Mouse (Mus musculus): ENCODE measurements around the gene Rhof.
A peak's percentile ranks its signal among the peaks of the same experiment; 100 is the strongest.

Gene Rhof

GRCm38 (mm10) chr5:123132308-123133071 is at the start of gene Rhof:
TSS of gene Rhof (minus strand) at chr5:123132692.
- peak; percentile 78 to 83 for DNase-seq (ENCODE audit: low spot score in 2 of 2)

DNA sequence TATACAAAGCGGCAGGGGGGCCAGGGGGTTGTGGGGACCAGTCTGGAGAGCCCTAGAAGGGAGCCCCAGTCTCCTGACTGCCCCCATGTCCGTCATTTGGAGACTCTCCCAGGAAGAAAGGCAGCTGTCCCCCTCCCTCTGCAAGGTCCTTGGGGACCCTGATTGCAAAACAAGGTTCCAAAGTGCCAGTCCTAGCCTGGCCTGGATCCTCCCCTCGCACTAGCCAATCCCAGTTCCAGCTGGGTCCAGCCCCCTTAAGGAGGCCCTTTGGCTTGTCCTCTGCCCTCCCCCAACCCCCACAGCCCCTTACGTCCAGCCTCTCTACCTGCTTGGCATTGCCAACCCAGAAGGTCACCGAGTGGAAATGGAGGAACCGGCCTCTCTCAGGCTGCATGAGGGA is 49.0 kb upstream of the Rhof start:
- DNase-seq (ENCODE audit: low spot score in 2 of 2): no peak

DNA sequence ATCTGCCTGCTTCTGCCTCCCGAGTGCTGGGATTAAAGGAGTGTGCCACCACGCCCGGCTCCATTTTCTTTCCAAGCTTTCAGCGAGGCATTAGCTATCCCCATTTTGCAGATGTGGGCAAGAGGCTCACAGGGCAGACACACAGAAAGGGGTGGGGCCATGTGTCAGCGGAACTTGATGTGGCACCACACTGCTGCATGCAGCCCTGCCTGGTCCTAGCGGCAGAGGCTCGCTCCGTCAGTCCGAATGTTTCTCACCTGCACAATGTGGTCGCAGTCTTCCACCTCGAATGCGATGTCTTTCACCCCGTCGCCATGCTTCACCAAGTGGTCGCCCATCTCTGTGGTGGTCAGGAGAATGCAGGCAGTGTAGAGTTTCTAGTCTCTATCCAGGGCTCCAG is 47.9 kb upstream of the Rhof start:
- DNase-seq (ENCODE audit: low spot score in 2 of 2): no peak

GRCm38 (mm10) chr5:123178792-123179191 is 46.3 kb upstream of the Rhof start:
- DNase-seq (ENCODE audit: low spot score in 2 of 2): no peak

- peak; percentile 69 to 81 for DNase-seq (ENCODE audit: low spot score in 2 of 2)
These were observed 39.3 kb upstream of the Rhof start for GRCm38 (mm10) chr5:123171646-123172350.

GRCm38 (mm10) chr5:123170365-123170764 is 37.9 kb upstream of the Rhof start:
- DNase-seq (ENCODE audit: low spot score in 2 of 2): no peak

DNA sequence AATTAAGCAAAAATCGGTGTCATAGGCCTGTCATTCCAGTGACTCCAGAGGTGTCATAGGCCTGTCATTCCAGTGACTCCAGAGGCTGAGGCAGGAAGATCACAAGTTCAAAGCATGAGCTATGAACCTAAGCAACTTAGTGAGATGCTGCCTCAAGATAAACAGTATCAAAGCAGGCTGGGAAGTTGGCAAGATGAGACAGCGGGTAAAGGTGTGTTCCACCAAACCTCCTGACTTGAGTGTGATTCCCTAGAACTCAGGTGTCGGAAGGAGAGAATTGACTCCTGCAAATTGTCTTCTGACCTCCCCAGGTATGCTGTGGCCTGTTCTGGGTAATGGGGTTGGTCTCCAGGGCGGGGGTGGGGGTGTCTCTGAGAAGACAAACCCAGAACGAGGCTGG is 36.8 kb upstream of the Rhof start, which contains the start of gene Psmd9:
Psmd9 (plus strand) TSS at position 130 of the 400 bp plus-strand sequence.
- DNase-seq (ENCODE audit: low spot score in 2 of 2): no peak

GRCm38 (mm10) chr5:123167591-123167990 is 35.1 kb upstream of the Rhof start:
- no peak for DNase-seq (ENCODE audit: low spot score in 2 of 2)

DNA sequence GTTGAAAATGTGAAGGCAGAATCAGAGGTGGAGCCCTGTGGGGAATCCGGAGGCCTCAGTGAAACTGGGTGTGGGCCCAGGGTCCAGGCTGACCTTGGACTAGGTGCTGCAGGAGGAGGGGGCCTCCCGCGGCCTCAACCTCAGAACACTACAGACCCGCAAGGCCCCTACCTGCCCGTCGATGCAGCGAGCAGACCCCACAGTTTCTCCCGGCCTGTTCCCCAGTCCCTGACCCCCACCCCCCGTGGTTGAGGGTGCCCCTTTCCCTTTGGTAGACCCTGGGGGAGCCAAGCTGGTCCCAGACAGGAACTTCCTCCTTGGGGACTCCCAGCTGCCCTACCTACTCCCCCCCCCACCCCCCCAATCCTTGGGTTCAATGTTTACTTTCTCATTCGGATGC is 33.9 kb upstream of the Rhof start:
- no peak for DNase-seq (ENCODE audit: low spot score in 2 of 2)

DNA sequence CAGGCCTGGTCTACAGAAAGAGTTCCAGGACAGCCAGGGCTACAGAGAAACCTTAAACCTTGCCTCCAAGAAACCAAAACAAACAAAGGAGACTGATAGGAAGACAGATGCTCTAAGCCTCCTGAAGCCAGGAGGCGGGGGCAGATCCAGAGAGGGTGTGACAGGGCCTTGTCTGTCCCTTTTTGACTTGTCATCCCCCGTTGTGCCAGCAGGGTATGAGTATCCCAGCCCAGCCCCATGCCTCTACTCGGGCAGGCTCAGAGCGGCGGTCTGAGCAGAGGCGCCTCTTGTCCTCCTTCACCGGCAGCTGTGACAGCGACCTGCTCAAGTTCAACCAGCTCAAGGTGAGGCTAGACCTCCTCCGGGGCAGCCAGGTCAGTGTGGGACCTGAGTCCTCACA is 30.4 kb upstream of the Rhof start:
- no peak for DNase-seq (ENCODE audit: low spot score in 2 of 2)

DNA sequence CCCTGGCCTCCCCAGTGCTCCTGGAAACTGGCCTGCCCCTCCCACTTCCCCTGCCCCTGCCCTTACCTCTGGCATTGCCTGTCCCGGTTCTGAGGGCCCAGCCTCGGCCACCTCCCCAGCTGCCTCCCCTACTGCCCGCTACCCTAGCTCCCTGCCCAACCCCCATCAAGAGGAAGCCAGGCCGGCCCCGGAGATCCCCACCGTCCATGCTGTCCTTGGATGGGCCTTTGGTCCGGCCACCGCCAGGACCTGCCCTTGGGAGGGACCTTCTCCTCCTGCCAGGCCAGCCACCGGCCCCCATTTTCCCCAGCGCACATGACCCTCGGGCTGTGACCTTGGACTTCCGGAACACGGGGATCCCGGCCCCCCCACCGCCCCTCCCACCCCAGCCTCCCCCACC is 27.8 kb upstream of the Rhof start:
- no peak for DNase-seq (ENCODE audit: low spot score in 2 of 2)

DNA sequence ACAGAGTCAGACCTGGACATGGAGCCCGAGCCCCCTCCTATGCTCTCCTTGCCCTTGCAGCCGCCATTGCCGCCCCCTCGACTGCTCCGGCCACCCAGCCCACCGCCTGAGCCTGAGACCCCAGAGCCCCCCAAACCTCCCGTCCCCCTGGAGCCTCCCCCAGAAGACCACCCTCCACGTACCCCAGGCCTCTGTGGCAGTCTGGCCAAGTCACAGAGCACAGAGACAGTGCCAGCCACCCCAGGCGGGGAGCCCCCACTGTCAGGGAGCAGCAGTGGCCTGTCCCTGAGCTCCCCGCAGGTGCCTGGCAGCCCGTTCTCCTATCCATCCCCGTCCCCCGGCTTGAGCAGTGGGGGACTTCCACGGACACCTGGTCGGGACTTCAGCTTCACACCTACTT is 27.4 kb upstream of the Rhof start:
- DNase-seq (ENCODE audit: low spot score in 2 of 2): no peak

DNA sequence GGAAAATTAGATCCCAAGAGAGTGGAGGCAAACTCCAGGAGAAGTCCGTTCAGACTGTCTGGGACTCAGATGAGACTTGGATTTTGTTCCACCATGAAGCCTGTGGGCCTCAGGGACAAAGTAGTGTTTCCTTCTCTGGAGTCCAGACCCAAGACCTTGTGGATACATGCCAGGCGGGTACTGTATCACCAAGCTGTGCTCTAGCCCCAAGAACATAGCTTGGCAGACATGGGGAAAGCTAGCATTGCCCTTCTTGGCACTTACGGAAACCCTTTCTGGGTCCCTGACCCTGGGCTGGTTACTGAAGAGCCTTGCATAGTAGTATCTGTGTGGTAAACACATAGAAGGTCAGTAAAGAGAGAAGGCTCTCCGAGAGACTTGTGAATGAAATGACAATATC is 27.0 kb upstream of the Rhof start:
- no peak for DNase-seq (ENCODE audit: low spot score in 2 of 2)

DNA sequence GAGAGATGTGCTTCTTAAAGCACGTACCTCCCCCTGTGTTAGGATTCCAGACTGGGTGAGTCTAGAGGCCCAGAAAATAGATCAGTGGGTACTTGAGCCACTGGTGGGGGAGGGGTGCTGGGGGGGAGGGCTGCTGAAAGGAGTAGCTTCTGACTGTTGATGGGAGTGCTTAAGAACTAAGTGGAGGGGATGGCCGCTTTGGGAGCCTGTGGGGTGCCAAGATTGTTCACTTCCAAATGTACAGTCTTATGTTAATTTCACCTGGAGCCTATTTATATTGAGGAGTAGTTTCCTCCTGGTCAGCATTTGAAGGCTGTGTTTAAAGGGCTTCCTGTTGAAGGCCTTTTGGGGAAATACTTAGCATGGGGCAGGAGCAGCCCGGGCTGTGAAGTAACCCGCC is 25.5 kb upstream of the Rhof start:
- DNase-seq (ENCODE audit: low spot score in 2 of 2): no peak

DNA sequence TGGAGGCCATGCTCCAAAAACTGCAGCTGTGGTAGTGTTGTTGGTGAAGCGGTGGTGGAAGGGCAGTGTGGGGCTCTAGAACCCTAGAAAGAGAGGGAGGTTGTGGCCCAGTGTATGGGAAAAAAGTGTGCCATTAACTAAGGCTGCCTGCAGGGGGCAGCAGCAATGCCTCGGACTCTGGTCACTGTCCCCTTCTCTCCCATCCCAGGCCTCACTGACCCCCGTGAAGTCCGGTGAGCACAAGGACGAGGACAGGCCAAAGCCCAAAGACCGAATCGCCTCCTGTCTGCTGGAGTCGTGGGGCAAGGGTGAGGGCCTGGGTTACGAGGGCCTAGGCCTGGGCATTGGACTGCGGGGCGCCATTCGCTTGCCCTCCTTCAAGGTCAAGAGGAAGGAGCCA is 24.3 kb upstream of the Rhof start:
- no peak for DNase-seq (ENCODE audit: low spot score in 2 of 2)

- peak in 1 of 2 experiments; percentile 50 for DNase-seq (ENCODE audit: low spot score in 2 of 2)
These were observed 22.9 kb upstream of the Rhof start for GRCm38 (mm10) chr5:123155425-123155824.

DNA sequence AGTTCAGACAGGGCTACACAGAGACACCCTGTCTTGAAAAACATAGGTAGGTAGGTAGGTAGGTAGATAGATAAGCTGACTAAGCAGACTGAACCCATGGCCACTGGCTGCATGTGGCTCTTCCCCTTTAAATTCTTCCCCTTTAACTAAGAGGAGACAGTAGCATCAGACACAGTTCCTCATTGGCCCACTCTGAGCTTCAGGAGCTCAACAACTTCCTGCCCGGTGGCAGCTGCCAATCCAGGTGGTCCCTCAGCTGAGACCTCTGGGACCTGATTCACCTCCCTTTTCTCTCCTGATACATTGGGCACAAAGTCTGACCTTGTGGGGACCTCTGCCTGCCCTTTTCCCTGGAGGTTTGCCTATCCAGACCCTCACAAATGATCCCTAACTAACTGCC is 20.4 kb upstream of the Rhof start:
- DNase-seq (ENCODE audit: low spot score in 2 of 2): no peak

DNA sequence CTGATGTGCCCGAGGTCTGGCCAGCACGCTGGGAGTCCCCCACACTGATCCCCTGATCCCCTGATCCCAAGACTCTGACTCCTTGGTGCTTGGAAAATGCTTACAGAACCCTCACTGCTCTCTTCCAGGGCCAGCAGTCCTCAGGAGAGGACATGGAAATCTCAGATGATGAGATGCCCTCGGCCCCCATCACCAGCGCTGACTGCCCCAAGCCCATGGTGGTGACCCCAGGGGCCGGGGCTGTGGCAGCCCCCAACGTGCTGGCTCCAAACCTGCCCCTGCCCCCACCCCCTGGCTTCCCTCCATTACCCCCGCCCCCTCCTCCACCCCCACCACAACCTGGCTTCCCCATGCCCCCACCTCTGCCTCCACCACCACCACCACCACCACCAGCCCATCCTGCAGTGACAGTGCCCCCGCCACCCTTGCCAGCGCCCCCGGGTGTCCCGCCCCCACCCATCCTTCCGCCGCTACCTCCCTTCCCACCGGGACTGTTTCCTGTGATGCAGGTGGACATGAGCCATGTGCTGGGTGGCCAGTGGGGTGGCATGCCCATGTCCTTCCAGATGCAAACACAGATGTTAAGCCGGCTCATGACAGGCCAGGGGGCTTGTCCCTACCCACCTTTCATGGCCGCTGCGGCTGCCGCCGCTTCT is 19.3 kb upstream of the Rhof start:
- no peak for DNase-seq (ENCODE audit: low spot score in 2 of 2)

- no peak for DNase-seq (ENCODE audit: low spot score in 2 of 2)
These were observed 18.6 kb upstream of the Rhof start for GRCm38 (mm10) chr5:123151077-123151476.

DNA sequence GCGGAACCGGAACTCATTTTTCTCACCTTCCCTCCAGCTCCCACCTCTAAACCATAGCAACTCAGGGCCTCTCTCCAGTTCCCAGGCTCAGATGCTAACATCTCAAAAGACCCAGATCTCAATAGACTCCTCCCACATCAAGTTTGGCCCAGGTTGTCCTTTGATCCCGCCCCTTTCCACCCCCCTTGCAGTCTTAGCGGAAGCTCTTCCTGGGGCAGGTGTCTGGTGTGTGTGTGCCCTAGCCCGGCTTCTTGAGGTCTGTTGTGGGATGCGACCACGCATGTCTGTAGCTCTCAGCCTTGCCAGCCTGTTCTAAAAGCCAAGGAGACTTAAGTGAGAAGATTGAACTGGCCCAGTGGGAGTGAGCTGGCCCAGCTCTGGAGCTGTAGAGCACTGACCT is 18.1 kb upstream of the Rhof start:
- no peak for DNase-seq (ENCODE audit: low spot score in 2 of 2)

DNA sequence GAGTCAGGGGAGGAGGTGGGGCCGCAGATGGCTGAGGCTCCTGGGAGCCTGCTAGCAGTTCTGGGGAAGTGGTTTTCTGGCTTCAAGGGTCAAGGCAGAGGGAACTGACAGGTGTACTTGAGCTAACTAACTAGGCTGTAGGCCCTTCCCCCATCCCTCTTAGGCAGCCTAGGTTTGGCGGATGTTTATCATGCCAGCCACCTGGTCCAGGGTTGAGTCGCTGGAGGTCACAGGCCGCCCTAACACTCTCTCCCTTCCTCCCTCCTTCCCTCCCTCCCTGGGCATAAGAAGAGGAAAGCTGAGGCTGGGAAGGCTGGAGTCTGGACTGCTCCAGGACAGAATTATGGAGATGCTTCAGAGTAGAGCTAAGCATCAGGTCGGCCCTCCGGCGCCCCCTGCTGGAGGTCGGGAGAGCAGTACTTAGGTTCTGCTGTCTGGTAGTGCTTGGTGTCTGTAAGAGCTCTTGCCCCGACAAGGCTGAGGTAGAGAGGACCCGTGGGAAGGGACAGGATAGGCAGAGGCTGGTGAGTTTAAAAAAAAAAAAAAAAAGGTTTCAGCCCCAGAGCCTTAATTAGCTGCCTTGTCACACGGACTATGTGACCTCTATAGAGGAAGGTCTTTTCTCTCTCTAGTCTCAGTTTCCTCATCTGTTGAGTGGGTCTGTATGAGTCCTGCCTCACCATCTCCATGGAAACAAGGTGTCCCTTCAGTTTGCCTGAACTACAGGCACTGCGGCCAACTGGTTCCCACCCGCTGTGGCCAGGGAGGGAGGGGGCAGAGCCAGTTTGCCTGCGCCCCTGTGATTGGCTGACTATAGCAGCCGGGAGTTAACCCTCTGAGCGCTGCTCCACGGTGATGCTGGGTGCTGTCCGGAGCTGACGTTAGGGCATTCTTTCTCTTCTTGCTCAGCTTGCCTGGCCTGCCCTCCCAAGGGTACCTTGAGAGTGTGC is 17.2 kb upstream of the Rhof start:
- DNase-seq (ENCODE audit: low spot score in 2 of 2): peak; percentile 81 to 88
